Mouse (Mus musculus): ENCODE data around the gene Nlrx1. TPM values are rescaled to one million over a fixed set of nuclear protein-coding genes. Genes with fewer than 3 reads are reported as not detected.
"Not testable (repeated sequence)": the region's sequence is repeated elsewhere in the genome, so short reads cannot be mapped to it uniquely, and the experiment has no call there.

Gene Nlrx1
- polyA plus RNA-seq, 1 experiment from 2014 or later: 7.9 TPM

DNA sequence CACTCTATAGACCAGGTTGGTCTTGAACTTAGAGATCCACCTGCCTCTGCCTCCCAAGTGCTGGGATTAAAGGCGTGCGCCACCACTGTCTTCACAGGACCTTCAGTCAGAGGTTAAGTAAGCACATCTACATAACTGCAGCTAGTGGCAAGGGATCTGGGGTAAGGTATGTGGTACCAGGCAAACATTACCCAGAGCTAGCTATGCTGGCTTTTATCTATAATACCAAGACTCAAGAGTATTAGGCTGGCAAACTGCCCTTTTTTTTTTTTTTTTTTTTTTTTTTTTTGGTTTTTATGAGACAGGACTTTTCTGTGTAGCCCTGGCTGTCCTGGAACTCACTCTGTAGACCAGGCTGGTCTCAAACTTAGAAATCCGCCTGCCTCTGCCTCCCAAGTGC lies 31.6 kb upstream of the Nlrx1 start:
- H3K27ac ChIP-seq; H3K9me3 ChIP-seq (replicated peaks); H3K4me2 ChIP-seq; ATAC-seq (replicated peaks; ENCODE audit: low FRiP score); H3K9ac ChIP-seq; H3K27me3 ChIP-seq; H3K4me3 ChIP-seq (replicated peaks): not testable (repeated sequence)
- 91% methylated on average over 3 of the region's 3 CpGs for WGBS
- Histone ChIP-seq H3K36me3 (peaks cover 80% of the 10 kb centered on the region), H3K4me1 (peaks cover 13% of the 10 kb centered on the region)

DNA sequence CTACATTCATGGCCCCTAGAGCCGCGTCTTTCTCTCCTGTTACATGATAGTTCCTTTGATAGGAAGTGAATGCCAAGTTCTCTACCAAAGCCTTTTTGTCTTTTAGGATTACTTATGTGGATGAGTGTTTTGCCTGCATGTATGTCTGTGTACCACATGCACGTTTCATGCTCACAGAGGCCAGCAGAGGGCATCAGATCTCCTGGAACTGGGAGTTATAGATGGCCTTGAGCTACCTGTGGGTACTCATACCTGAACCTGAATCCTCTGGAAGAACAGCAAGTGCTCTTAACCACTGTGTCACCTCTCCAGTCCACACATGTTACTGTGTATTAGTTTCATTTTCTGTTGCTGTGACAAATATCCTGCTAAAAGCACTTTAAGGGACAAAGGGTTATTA lies 24.1 kb upstream of the Nlrx1 start:
- peaks cover 18% of the 10 kb centered on the region for H3K4me1 ChIP-seq
- no peaks in the 10 kb centered on the region for H3K9me3 ChIP-seq (replicated peaks)
- peaks cover 74% of the 10 kb centered on the region for H3K36me3 ChIP-seq
- 70% methylated on average over 3 of the region's 3 CpGs for WGBS
- ATAC-seq (replicated peaks; ENCODE audit: low FRiP score): no peak
- H3K9ac ChIP-seq: no peak overlapping the region
- no peak overlapping the region for H3K4me3 ChIP-seq (replicated peaks)
- no peak overlapping the region for H3K27ac ChIP-seq
- H3K4me2 ChIP-seq: no peak overlapping the region
- H3K27me3 ChIP-seq: peaks cover 19% of the 10 kb centered on the region

DNA sequence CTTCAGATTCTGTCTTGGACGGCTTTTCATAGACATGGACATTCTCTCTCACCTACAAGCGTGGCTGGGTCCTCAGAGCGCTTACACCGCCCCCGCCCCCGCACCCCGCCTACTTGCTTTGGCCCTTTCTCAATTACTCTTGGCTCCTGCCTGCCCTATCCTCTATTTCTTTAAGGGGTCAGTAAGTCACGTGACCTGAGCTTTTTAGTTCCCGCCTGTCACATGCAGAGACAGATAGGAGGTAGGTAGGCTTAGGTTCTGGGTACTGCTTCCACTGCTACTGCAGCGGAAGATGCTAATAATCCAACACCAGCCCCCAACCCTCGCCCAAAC lies 20.5 kb upstream of the Nlrx1 start:
- Histone ChIP-seq H3K4me1 (peaks cover 24% of the 10 kb centered on the region), H3K9me3 (replicated peaks) (no peaks in the 10 kb centered on the region), H3K27me3 (peaks cover 34% of the 10 kb centered on the region), H3K4me2 (peak overlapping the region; percentile 95), H3K36me3 (peaks cover 40% of the 10 kb centered on the region), H3K4me3 (replicated peaks) (0 out of 2 replicates have a peak overlapping the region, but pooled peaks have one; percentile 64), H3K9ac (no peak overlapping the region), H3K27ac (no peak overlapping the region)
- no peak for ATAC-seq (replicated peaks; ENCODE audit: low FRiP score)
- WGBS: 7% methylated on average over 11 of the region's 11 CpGs

DNA sequence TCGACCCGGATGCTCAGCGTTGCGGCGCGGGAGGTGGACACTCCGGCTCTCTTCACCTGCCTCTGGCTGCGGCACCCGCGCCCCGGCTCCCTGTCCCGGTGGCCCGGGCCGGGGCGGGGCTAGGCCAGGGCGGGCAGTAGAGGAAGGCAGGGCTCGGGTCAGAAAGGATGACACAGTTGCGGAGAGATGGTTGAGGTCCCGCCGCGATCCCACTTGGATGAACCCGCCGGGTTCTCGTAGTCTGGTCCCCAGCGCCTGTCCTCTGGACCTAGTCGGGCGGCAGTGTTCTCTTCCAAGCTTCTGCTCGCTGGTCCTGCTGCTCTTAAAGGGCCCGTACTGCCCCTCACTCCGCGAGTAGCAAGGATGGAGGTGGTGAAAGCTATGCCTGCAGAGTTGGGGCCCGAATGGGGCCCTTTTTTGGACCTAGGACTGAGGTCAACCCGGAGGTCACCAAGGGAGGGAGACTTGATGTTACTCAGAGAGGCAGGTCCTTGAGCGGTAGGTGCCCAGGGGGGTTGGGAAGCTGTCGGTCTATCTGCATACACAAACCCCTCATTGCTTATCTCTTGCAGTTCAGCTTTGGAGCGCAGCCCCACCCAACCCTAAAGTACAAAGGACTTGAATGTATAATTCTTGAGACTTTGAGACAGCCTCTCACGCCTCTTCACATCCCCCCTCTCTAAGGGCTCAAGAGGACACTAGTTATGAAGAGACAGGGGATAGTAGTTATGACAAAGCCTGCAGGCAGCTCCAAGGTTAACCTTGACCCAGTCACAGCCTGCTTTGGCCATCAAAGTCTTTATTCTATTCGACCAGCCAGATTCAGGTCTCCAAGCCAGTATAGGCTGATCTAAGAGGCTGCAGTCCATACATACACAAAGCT lies 19.9 kb upstream of the Nlrx1 start, which contains the start of gene Abcg4:
Abcg4 (minus strand) TSS at position 540 of the 883 bp plus-strand sequence.
- H3K27me3 ChIP-seq: peaks cover 34% of the 10 kb centered on the region
- 1% methylated on average over 38 of the region's 38 CpGs for WGBS
- H3K4me2 ChIP-seq: peak within 1 kb of the TSS; percentile 95
- peak; percentile 75 for ATAC-seq (replicated peaks; ENCODE audit: low FRiP score)
- peaks cover 34% of the 10 kb centered on the region for H3K36me3 ChIP-seq
- H3K4me1 ChIP-seq: peaks cover 24% of the 10 kb centered on the region
- no peaks in the 10 kb centered on the region for H3K9me3 ChIP-seq (replicated peaks)
- H3K27ac ChIP-seq: no peak within 1 kb of the TSS
- peak within 1 kb of the TSS; percentile 64 for H3K4me3 ChIP-seq (replicated peaks)
- peak within 1 kb of the TSS; percentile 56 for H3K9ac ChIP-seq

DNA sequence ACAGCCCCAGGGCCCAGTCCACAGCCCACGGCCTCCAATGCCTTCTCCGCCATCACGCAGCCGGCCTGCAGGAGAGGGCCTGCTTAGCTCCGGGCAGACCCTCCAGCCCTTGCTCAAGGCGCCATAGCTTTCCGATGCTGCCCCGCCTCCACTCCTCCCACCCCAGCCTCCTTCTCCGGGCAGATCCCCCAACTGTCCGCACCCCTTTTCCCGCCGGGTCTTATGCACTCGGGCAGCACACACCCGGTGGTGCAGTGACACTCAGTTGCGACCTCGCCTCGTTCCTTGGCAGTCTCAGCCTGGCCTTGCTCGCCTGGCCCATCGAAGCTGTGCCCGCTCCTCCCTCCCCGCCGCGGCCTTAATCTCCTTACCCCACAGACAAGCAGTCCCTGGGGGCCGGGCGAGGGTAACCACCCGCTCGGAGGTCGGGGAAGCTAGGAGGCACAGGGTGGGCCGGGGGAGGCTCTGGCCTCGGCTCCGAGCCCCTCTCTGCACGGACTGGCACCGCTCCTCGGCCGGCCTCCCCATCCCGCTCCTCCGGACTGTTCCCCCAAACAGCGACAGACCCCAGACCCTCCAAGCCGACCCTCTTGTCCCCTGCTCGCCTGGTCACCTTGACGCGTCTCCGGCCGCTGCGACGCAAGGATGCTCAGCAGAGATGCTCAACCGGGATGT lies 19.1 kb upstream of the Nlrx1 start:
- peak; percentile 65 for ATAC-seq (replicated peaks; ENCODE audit: low FRiP score)
- peak overlapping the region; percentile 95 for H3K4me2 ChIP-seq
- peaks cover 27% of the 10 kb centered on the region for H3K36me3 ChIP-seq
- H3K4me1 ChIP-seq: peaks cover 24% of the 10 kb centered on the region
- H3K9me3 ChIP-seq (replicated peaks): no peaks in the 10 kb centered on the region
- peak overlapping the region; percentile 56 for H3K9ac ChIP-seq
- peaks cover 34% of the 10 kb centered on the region for H3K27me3 ChIP-seq
- H3K4me3 ChIP-seq (replicated peaks): peak overlapping the region; percentile 64
- no peak overlapping the region for H3K27ac ChIP-seq
- under 1% methylated on average over 47 of the region's 47 CpGs for WGBS

DNA sequence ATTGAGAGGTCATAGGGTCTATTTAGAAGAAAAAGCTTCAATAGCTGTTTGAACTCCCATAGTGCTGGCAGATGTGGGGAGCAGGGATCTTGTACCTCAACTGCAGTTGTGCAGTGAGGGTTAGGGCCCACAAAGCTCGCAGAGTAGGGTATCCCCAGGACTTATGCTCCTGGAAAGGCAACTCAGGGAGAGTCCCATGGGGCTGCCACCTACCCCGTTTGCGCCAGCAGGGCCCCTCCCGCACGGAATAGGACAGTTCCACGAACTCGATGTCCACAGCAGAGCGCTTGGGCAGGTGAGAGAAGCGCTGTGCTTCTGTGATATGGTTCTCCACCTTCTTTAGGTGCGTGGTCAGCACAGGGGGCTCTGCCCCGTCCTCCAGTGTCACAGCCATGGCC lies 18.6 kb upstream of the Nlrx1 start:
- H3K4me3 ChIP-seq (replicated peaks): peak overlapping the region; percentile 64
- H3K27ac ChIP-seq: no peak overlapping the region
- WGBS: 15% methylated on average over 11 of the region's 11 CpGs
- H3K4me2 ChIP-seq: peak overlapping the region; percentile 95
- ATAC-seq (replicated peaks; ENCODE audit: low FRiP score): peak; percentile 10; the same call in 1 of the 2 replicates
- peaks cover 34% of the 10 kb centered on the region for H3K27me3 ChIP-seq
- peaks cover 21% of the 10 kb centered on the region for H3K36me3 ChIP-seq
- H3K9me3 ChIP-seq (replicated peaks): no peaks in the 10 kb centered on the region
- H3K4me1 ChIP-seq: peaks cover 24% of the 10 kb centered on the region
- H3K9ac ChIP-seq: peak overlapping the region; percentile 56

DNA sequence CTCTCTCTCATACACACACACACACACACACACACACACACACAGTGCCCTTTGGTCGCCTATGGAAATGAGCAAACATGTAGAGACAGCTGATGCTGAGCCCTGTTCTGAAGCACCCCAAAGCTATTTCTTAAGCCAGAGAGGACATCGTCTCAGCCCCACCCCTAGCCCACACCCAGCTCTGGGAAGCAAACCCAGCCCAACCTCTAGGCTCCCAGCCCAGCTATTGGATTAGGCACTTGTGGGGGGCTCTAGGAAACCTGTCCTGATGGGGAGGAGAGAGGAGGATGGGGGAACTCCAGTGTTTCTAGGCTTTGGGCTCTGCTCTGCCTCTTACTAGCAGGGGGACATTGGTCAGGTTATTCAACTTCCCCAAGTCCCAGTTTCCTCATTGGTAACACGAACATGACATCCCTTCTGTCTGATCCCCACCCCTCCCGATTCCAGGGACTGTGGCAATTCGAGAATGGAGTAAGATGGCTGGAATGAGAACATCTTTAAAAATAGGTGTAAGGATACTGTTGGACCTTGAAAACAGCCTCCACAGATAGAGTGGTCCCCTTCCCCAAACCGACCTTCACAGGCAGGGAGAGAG lies 18.0 kb upstream of the Nlrx1 start:
- Histone ChIP-seq H3K27me3 (peaks cover 34% of the 10 kb centered on the region), H3K4me2 (no peak overlapping the region), H3K9me3 (replicated peaks) (no peaks in the 10 kb centered on the region), H3K4me1 (peaks cover 24% of the 10 kb centered on the region), H3K9ac (no peak overlapping the region), H3K27ac (no peak overlapping the region), H3K4me3 (replicated peaks) (no peak overlapping the region), H3K36me3 (peaks cover 15% of the 10 kb centered on the region)
- WGBS: 3% methylated on average over 6 of the region's 6 CpGs
- ATAC-seq (replicated peaks; ENCODE audit: low FRiP score): no peak

DNA sequence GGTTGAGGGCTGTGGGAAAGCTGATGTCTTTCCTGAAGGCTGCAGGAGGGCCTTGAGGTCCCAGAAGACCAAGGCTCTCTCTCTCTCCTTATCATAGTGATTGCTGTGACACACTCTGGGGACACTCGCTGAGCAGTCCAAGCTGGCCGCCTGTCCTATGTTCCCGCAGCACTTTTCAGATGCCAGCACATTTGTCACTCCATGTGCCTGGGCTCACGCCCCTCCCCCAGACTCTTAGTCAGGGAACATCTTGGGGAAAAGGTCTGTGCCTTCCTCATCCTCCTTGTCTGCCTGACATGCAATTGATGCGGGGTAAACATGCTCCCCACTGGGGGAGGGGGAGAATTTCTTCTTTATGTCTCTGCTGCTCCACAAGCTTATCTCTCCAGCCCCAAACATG lies 14.8 kb upstream of the Nlrx1 start:
- Histone ChIP-seq H3K27ac (no peak overlapping the region), H3K4me3 (replicated peaks) (no peak overlapping the region), H3K36me3 (no peaks in the 10 kb centered on the region), H3K4me2 (no peak overlapping the region), H3K4me1 (peaks cover 14% of the 10 kb centered on the region), H3K9ac (no peak overlapping the region), H3K27me3 (peaks cover 22% of the 10 kb centered on the region), H3K9me3 (replicated peaks) (no peaks in the 10 kb centered on the region)
- 58% methylated on average over 5 of the region's 5 CpGs for WGBS
- no peak for ATAC-seq (replicated peaks; ENCODE audit: low FRiP score)

DNA sequence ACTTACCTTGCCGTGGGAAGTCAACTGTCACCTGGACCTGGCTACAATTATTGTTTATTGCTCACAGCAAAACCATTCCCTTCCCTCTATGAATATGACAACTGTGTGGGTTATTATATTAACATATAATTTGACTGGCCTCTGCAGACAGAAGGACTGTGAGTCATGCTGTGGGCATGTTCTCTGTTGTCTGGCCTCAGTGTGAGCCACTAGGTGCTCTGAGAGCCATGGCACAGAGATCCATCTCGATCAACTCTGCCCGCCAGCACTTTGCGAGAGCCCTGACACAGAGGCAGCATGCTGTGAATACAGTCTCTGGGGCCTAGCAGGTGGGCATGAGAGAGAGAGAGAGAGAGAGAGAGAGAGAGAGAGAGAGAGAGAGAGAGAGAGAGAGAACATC lies 1.6 kb upstream of the Nlrx1 start:
- Histone ChIP-seq H3K4me2 (no peak overlapping the region), H3K27ac (no peak overlapping the region), H3K4me3 (replicated peaks) (no peak overlapping the region), H3K9ac (no peak overlapping the region), H3K9me3 (replicated peaks) (no peaks in the 10 kb centered on the region), H3K4me1 (peaks cover 15% of the 10 kb centered on the region), H3K36me3 (no peaks in the 10 kb centered on the region), H3K27me3 (no peaks in the 10 kb centered on the region)
- no peak for ATAC-seq (replicated peaks; ENCODE audit: low FRiP score)
- 81% methylated on average over 4 of the region's 4 CpGs for WGBS

DNA sequence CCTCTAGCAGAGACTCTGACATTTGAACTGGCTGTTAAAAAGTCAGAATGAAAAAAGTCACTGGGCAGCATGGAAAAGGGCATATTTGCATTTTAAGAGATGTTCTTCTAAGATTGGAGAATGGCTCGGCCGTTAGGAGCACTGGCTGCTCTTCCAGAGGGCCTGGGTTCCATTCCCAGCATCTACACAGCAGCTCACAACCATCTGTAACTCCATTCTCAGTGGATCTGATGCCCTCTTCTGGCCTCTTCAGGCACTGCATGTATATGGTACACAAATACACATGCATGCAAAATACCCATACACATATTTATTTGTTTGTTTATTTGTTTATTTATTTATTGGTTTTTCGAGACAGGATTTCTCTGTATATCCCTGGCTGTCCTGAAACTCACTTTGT lies 678 bp upstream of the Nlrx1 start:
- ATAC-seq (replicated peaks; ENCODE audit: low FRiP score): no peak
- 77% methylated on average over 3 of the region's 3 CpGs for WGBS

DNA sequence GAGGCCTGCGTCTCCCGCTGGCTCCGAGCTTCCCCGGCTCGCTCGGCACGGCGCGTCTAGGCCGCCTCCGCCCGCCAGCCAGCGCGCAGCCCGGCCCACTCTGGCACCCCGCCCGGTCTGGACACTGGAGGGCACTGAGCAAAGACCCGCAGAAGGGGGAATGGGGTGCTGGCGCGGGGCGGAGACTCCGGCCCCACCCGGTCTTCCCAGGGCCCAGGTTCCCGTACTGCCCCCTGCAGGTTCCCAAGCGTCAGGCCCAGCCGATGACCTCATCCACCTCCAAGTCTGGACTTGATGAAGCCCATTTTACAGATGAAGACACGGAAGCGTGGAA lies 405 bp downstream of the Nlrx1 start:
- Histone ChIP-seq H3K27me3 (no peaks in the 10 kb centered on the region), H3K4me3 (replicated peaks) (peak overlapping the region; percentile 56), H3K4me2 (peak overlapping the region; percentile 89), H3K9me3 (replicated peaks) (no peaks in the 10 kb centered on the region), H3K9ac (peak overlapping the region; percentile 85), H3K4me1 (peaks cover 15% of the 10 kb centered on the region), H3K27ac (peak overlapping the region; percentile 82), H3K36me3 (no peaks in the 10 kb centered on the region)
- 5% methylated on average over 28 of the region's 28 CpGs for WGBS
- peak; percentile 86 for ATAC-seq (replicated peaks; ENCODE audit: low FRiP score)

More for the DNA sequence above, 678 bp upstream of the Nlrx1 start:
- no peaks in the 10 kb centered on the region for H3K27me3 ChIP-seq
- H3K9me3 ChIP-seq (replicated peaks): no peaks in the 10 kb centered on the region
- no peak overlapping the region for H3K4me3 ChIP-seq (replicated peaks)
- no peak overlapping the region for H3K9ac ChIP-seq
- H3K4me1 ChIP-seq: peaks cover 15% of the 10 kb centered on the region
- no peaks in the 10 kb centered on the region for H3K36me3 ChIP-seq
- no peak overlapping the region for H3K4me2 ChIP-seq
- H3K27ac ChIP-seq: no peak overlapping the region
